Mouse (Mus musculus): Measurements from ENCODE around the gene Coq8a. TPM values are rescaled to one million over a fixed set of nuclear protein-coding genes. Genes with fewer than 3 reads are reported as not detected.

Gene Coq8a
- polyA plus RNA-seq, 1 experiment: 12.4 TPM

GRCm38 (mm10) chr1:180228854-180229253 is 29.5 kb upstream of the Coq8a start:
- Histone ChIP-seq H3K27me3 (ENCODE audit: control insufficient read depth, insufficient read depth, low read length) (no peaks in the 10 kb centered on the region), H3K27ac (ENCODE audit: control insufficient read depth, insufficient read depth, low read depth, low read length) (no peak overlapping the region), H3K4me3 (ENCODE audit: control insufficient read depth, low read depth, low read length) (no peak overlapping the region), H3K36me3 (ENCODE audit: control insufficient read depth, insufficient read depth, low read length) (no peaks in the 10 kb centered on the region), H3K4me1 (ENCODE audit: control insufficient read depth, insufficient read depth, low read length) (peaks cover 11% of the 10 kb centered on the region)
- TF ChIP-seq CTCF (IDR thresholded peaks at IDR 0.05; ENCODE audit: control insufficient read depth, insufficient read depth, insufficient replicate concordance, low read depth, low read length): no peak
- no peak for TF ChIP-seq POLR2A (IDR thresholded peaks at IDR 0.05; ENCODE audit: control insufficient read depth, low read depth, low read length)

GRCm38 (mm10) chr1:180226766-180227165 is 27.4 kb upstream of the Coq8a start:
- TF ChIP-seq POLR2A (IDR thresholded peaks at IDR 0.05; ENCODE audit: control insufficient read depth, low read depth, low read length) (no peak), CTCF (IDR thresholded peaks at IDR 0.05; ENCODE audit: control insufficient read depth, insufficient read depth, insufficient replicate concordance, low read depth, low read length) (no peak)
- Histone ChIP-seq H3K4me1 (ENCODE audit: control insufficient read depth, insufficient read depth, low read length) (peaks cover 11% of the 10 kb centered on the region), H3K36me3 (ENCODE audit: control insufficient read depth, insufficient read depth, low read length) (no peaks in the 10 kb centered on the region), H3K27me3 (ENCODE audit: control insufficient read depth, insufficient read depth, low read length) (no peaks in the 10 kb centered on the region), H3K27ac (ENCODE audit: control insufficient read depth, insufficient read depth, low read depth, low read length) (no peak overlapping the region), H3K4me3 (ENCODE audit: control insufficient read depth, low read depth, low read length) (peak overlapping the region; percentile 53; the same call in 1 of the 2 replicates)

GRCm38 (mm10) chr1:180226221-180226713 is 26.9 kb upstream of the Coq8a start:
- no peaks in the 10 kb centered on the region for H3K27me3 ChIP-seq (ENCODE audit: control insufficient read depth, insufficient read depth, low read length)
- H3K27ac ChIP-seq (ENCODE audit: control insufficient read depth, insufficient read depth, low read depth, low read length): no peak overlapping the region
- TF ChIP-seq POLR2A (IDR thresholded peaks at IDR 0.05; ENCODE audit: control insufficient read depth, low read depth, low read length) (no peak), CTCF (IDR thresholded peaks at IDR 0.05; ENCODE audit: control insufficient read depth, insufficient read depth, insufficient replicate concordance, low read depth, low read length) (no peak)
- peaks cover 11% of the 10 kb centered on the region for H3K4me1 ChIP-seq (ENCODE audit: control insufficient read depth, insufficient read depth, low read length)
- H3K36me3 ChIP-seq (ENCODE audit: control insufficient read depth, insufficient read depth, low read length): no peaks in the 10 kb centered on the region
- peak overlapping the region; percentile 53 for H3K4me3 ChIP-seq (ENCODE audit: control insufficient read depth, low read depth, low read length)

- no peak overlapping the region for H3K27ac ChIP-seq (ENCODE audit: control insufficient read depth, insufficient read depth, low read depth, low read length)
- peak overlapping the region; percentile 53 for H3K4me3 ChIP-seq (ENCODE audit: control insufficient read depth, low read depth, low read length)
- TF ChIP-seq POLR2A (IDR thresholded peaks at IDR 0.05; ENCODE audit: control insufficient read depth, low read depth, low read length) (no peak), CTCF (IDR thresholded peaks at IDR 0.05; ENCODE audit: control insufficient read depth, insufficient read depth, insufficient replicate concordance, low read depth, low read length) (no peak)
- peaks cover 11% of the 10 kb centered on the region for H3K4me1 ChIP-seq (ENCODE audit: control insufficient read depth, insufficient read depth, low read length)
- no peaks in the 10 kb centered on the region for H3K27me3 ChIP-seq (ENCODE audit: control insufficient read depth, insufficient read depth, low read length)
- no peaks in the 10 kb centered on the region for H3K36me3 ChIP-seq (ENCODE audit: control insufficient read depth, insufficient read depth, low read length)
These were observed 26.3 kb upstream of the Coq8a start for GRCm38 (mm10) chr1:180225500-180226220.

GRCm38 (mm10) chr1:180222007-180222406 is 22.6 kb upstream of the Coq8a start:
- Histone ChIP-seq H3K36me3 (ENCODE audit: control insufficient read depth, insufficient read depth, low read length) (no peaks in the 10 kb centered on the region), H3K27me3 (ENCODE audit: control insufficient read depth, insufficient read depth, low read length) (no peaks in the 10 kb centered on the region), H3K27ac (ENCODE audit: control insufficient read depth, insufficient read depth, low read depth, low read length) (no peak overlapping the region), H3K4me1 (ENCODE audit: control insufficient read depth, insufficient read depth, low read length) (peaks cover 11% of the 10 kb centered on the region), H3K4me3 (ENCODE audit: control insufficient read depth, low read depth, low read length) (no peak overlapping the region)
- TF ChIP-seq POLR2A (IDR thresholded peaks at IDR 0.05; ENCODE audit: control insufficient read depth, low read depth, low read length): no peak
- TF ChIP-seq CTCF (IDR thresholded peaks at IDR 0.05; ENCODE audit: control insufficient read depth, insufficient read depth, insufficient replicate concordance, low read depth, low read length): no peak

GRCm38 (mm10) chr1:180220791-180221542 is 21.6 kb upstream of the Coq8a start:
- TF ChIP-seq POLR2A (IDR thresholded peaks at IDR 0.05; ENCODE audit: control insufficient read depth, low read depth, low read length) (no peak), CTCF (IDR thresholded peaks at IDR 0.05; ENCODE audit: control insufficient read depth, insufficient read depth, insufficient replicate concordance, low read depth, low read length) (no peak)
- Histone ChIP-seq H3K4me3 (ENCODE audit: control insufficient read depth, low read depth, low read length) (no peak overlapping the region), H3K27me3 (ENCODE audit: control insufficient read depth, insufficient read depth, low read length) (no peaks in the 10 kb centered on the region), H3K27ac (ENCODE audit: control insufficient read depth, insufficient read depth, low read depth, low read length) (no peak overlapping the region), H3K4me1 (ENCODE audit: control insufficient read depth, insufficient read depth, low read length) (peaks cover 5% of the 10 kb centered on the region), H3K36me3 (ENCODE audit: control insufficient read depth, insufficient read depth, low read length) (no peaks in the 10 kb centered on the region)

GRCm38 (mm10) chr1:180216541-180217276 is 17.3 kb upstream of the Coq8a start:
- no peak for TF ChIP-seq POLR2A (IDR thresholded peaks at IDR 0.05; ENCODE audit: control insufficient read depth, low read depth, low read length)
- TF ChIP-seq CTCF (IDR thresholded peaks at IDR 0.05; ENCODE audit: control insufficient read depth, insufficient read depth, insufficient replicate concordance, low read depth, low read length): no peak
- no peak overlapping the region for H3K27ac ChIP-seq (ENCODE audit: control insufficient read depth, insufficient read depth, low read depth, low read length)
- H3K27me3 ChIP-seq (ENCODE audit: control insufficient read depth, insufficient read depth, low read length): no peaks in the 10 kb centered on the region
- no peaks in the 10 kb centered on the region for H3K4me1 ChIP-seq (ENCODE audit: control insufficient read depth, insufficient read depth, low read length)
- no peaks in the 10 kb centered on the region for H3K36me3 ChIP-seq (ENCODE audit: control insufficient read depth, insufficient read depth, low read length)
- no peak overlapping the region for H3K4me3 ChIP-seq (ENCODE audit: control insufficient read depth, low read depth, low read length)

Measured in testis, adult 2 months (tissue).